Mouse (Mus musculus): ENCODE data around the gene Timmdc1. TPM values are rescaled to one million over a fixed set of nuclear protein-coding genes. Genes with fewer than 3 reads are reported as not detected.

The Timmdc1 gene
- total RNA-seq (2021) = 10 to 100 TPM; 60.4 to 66.1 TPM
- 22.2 and 27.0 TPM in 2 replicates for polyA plus RNA-seq (2012; rRNA removed)
- long read RNA-seq, transcript Timmdc1-201 (7 exons, 1,573 nt) = major isoform, 13 of 15 reads
- long read RNA-seq, partial matches to known transcripts = 0 of 15 reads
- long read RNA-seq, other reads (novel, unspliced or antisense) = 2 of 15 reads

DNA sequence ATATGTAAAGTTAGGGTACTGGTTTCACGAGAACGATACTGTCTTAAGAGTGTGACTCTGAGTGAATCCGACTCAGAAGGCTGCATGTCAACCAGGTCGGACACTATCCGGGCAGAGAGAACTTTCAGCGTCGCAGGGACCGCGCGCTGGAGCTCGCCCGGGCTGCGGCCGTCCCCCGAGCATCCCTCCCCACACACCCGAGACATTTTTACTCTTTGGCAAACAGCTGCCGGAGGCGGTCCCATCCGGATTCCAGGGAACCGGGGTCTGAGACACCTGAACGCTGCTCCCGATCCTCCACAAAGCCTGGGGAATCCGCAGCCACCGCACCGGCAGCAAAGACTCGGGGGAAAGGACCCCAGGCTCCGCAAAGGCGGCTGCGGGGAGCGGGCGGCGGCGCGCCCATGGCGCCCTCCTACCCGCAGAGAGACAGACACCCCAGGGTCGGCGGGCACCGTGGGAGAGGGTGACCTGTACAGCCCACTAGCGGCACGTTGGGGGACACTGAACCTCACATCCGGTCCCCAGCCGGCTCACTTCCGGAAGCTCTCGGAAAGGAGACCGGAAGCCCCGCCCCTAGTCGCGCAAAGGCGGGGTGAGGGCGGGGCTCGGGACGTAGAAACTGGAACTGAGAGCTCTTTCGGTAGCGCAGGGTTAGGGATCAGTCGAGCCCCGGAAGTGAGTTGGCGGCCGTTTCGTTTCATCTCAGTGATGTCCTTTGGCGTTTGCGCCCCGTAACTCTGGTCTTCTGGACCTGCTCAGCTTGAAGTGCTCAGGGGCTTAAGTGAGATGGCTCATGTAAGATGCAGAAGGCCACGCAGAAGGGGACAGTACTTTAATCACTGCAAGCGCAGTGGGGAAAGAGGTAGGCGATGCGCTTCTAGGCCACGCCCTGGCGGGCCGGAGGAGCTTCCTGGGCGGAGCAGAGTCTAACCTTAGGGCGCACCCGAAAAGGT is at the start of gene Timmdc1:
TSS of gene Timmdc1 (minus strand) at position 535 of the 956 bp plus-strand sequence.
- peak within 1 kb of the TSS; percentile 76 for H3K4me3 ChIP-seq
- no peaks in the 10 kb centered on the region for H3K79me2 ChIP-seq (replicated peaks; ENCODE audit: control insufficient read depth, insufficient read depth, low read length)
- intact Hi-C loops (cut with DNase I) = loop anchor here (5.0 kb wide), 2 partner anchors 40 to 175 kb away; partner anchors contain the start of genes Cox17 and Gm21987
- peak; percentile 96 to 98 for DNase-seq
- H3K36me3 ChIP-seq (ENCODE audit: control insufficient read depth, insufficient read depth, low read length) = peaks cover 2% of the 10 kb centered on the region; the same call in 1 of the 2 replicates
- peak within 1 kb of the TSS; percentile 93 for H3K27ac ChIP-seq
- TF ChIP-seq CTCF (IDR thresholded peaks at IDR 0.05) (peak; percentile 45), EP300 (IDR thresholded peaks at IDR 0.05; ENCODE audit: insufficient read depth, low read depth, low read length) (peak; percentile 59; the same call in 1 of the 2 replicates), POLR2A (IDR thresholded peaks at IDR 0.05; ENCODE audit: insufficient read depth, low read depth, low read length) (peak; percentile 97)
- peaks cover 2% of the 10 kb centered on the region for H3K4me1 ChIP-seq (ENCODE audit: control insufficient read depth, insufficient read depth, low read length)
- H3K9ac ChIP-seq (ENCODE audit: low read depth, low read length) = peak within 1 kb of the TSS; percentile 90
- WGBS = under 1% methylated on average over 73 of the region's 73 CpGs
- no peaks in the 10 kb centered on the region for H3K27me3 ChIP-seq (ENCODE audit: control insufficient read depth, insufficient read depth, low read length)

DNA sequence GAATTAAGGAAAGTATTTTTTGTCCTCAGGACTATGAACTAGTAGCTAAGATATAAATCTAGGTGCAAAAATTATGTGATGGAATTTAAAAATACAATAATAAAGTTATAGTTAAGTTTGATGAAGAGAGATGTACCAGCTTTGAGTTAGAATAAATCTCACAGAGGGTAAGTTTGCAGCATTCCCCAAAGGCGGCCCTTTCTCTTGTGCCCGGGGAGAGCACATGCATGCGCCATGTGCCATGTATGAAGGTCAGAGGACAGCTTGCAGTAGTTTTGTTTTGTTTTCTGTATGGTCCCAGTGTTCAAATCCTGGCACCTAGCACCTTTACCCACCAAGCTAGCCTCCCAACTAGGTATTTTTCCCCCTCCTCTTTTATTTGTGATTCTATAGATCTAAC is 49.0 kb upstream of the Timmdc1 start:
- Histone ChIP-seq H3K9ac (ENCODE audit: low read depth, low read length) (no peak overlapping the region), H3K27ac (no peak overlapping the region), H3K79me2 (replicated peaks; ENCODE audit: control insufficient read depth, insufficient read depth, low read length) (no peaks in the 10 kb centered on the region; the same call in 1 of the 2 replicates), H3K4me1 (ENCODE audit: control insufficient read depth, insufficient read depth, low read length) (no peaks in the 10 kb centered on the region), H3K27me3 (ENCODE audit: control insufficient read depth, insufficient read depth, low read length) (no peaks in the 10 kb centered on the region), H3K4me3 (no peak overlapping the region), H3K36me3 (ENCODE audit: control insufficient read depth, insufficient read depth, low read length) (no peaks in the 10 kb centered on the region; the same call in 1 of the 2 replicates)
- intact Hi-C loops (cut with DNase I) = no loop called here
- TF ChIP-seq EP300 (IDR thresholded peaks at IDR 0.05; ENCODE audit: insufficient read depth, low read depth, low read length) (no peak), CTCF (IDR thresholded peaks at IDR 0.05) (no peak), POLR2A (IDR thresholded peaks at IDR 0.05; ENCODE audit: insufficient read depth, low read depth, low read length) (no peak)
- WGBS = 98% methylated on average over 3 of the region's 3 CpGs
- no peak for DNase-seq

DNA sequence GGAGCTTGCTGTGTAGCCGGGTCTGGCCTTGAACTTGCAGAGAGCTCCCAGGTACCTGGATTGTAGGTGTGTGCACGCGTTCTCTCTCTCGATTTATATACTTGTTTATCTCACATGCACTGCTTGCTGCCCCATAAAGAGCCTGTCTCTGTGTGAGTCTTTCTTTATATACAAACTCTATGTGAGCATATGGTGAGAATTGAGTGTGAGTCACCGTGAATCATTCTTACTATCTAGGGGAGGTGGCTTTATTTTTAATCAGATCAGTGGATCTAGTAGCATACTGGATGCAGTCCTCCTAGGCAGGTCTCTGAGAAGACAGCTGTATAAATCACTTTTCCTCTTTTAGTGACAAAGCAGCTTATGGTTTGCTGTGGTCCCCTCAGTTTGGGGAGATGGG is 45.7 kb upstream of the Timmdc1 start:
- Histone ChIP-seq H3K4me1 (ENCODE audit: control insufficient read depth, insufficient read depth, low read length) (no peaks in the 10 kb centered on the region), H3K36me3 (ENCODE audit: control insufficient read depth, insufficient read depth, low read length) (peaks cover 4% of the 10 kb centered on the region), H3K9ac (ENCODE audit: low read depth, low read length) (no peak overlapping the region), H3K4me3 (no peak overlapping the region), H3K79me2 (replicated peaks; ENCODE audit: control insufficient read depth, insufficient read depth, low read length) (peaks cover 2% of the 10 kb centered on the region; the same call in 1 of the 2 replicates), H3K27me3 (ENCODE audit: control insufficient read depth, insufficient read depth, low read length) (no peaks in the 10 kb centered on the region), H3K27ac (no peak overlapping the region)
- TF ChIP-seq CTCF (IDR thresholded peaks at IDR 0.05) = no peak
- no peak for TF ChIP-seq POLR2A (IDR thresholded peaks at IDR 0.05; ENCODE audit: insufficient read depth, low read depth, low read length)
- TF ChIP-seq EP300 (IDR thresholded peaks at IDR 0.05; ENCODE audit: insufficient read depth, low read depth, low read length) = no peak
- 91% methylated on average over 5 of the region's 5 CpGs for WGBS
- no peak for DNase-seq
- intact Hi-C loops (cut with DNase I) = no loop called here

DNA sequence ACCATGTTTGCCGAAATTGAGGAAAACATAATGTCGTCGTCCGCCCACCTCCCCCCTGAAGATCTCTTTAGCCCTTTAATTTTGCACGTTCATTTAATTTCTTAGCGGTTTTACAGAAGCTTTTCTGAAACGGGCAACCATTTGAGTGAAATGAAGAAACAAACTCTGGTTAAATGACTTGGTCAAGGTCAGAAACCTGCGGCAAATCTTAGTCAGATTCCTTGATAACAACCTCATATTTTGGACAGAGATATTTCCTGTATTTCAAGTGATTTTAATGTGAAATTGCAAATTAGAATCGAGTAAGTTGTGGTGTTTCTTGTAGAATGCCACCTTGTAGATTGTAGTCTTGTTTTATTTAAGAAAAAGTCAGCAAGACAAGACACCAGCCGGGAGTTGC is 41.1 kb upstream of the Timmdc1 start:
- 13% methylated on average over 10 of the region's 10 CpGs for WGBS
- TF ChIP-seq POLR2A (IDR thresholded peaks at IDR 0.05; ENCODE audit: insufficient read depth, low read depth, low read length) = no peak
- TF ChIP-seq EP300 (IDR thresholded peaks at IDR 0.05; ENCODE audit: insufficient read depth, low read depth, low read length) = no peak
- TF ChIP-seq CTCF (IDR thresholded peaks at IDR 0.05) = no peak
- H3K9ac ChIP-seq (ENCODE audit: low read depth, low read length) = no peak overlapping the region
- no peak overlapping the region; the same call in 1 of the 2 replicates for H3K27ac ChIP-seq
- peak overlapping the region; percentile 82 for H3K4me3 ChIP-seq
- no peaks in the 10 kb centered on the region for H3K4me1 ChIP-seq (ENCODE audit: control insufficient read depth, insufficient read depth, low read length)
- no peak for DNase-seq
- H3K36me3 ChIP-seq (ENCODE audit: control insufficient read depth, insufficient read depth, low read length) = peaks cover 4% of the 10 kb centered on the region
- intact Hi-C loops (cut with DNase I) = loop anchor here (2.0 to 5.0 kb wide), 2 partner anchors 25 to 41 kb away; partner anchors contain the start of gene Timmdc1
- no peaks in the 10 kb centered on the region for H3K27me3 ChIP-seq (ENCODE audit: control insufficient read depth, insufficient read depth, low read length)
- H3K79me2 ChIP-seq (replicated peaks; ENCODE audit: control insufficient read depth, insufficient read depth, low read length) = peaks cover 2% of the 10 kb centered on the region; the same call in 1 of the 2 replicates

DNA sequence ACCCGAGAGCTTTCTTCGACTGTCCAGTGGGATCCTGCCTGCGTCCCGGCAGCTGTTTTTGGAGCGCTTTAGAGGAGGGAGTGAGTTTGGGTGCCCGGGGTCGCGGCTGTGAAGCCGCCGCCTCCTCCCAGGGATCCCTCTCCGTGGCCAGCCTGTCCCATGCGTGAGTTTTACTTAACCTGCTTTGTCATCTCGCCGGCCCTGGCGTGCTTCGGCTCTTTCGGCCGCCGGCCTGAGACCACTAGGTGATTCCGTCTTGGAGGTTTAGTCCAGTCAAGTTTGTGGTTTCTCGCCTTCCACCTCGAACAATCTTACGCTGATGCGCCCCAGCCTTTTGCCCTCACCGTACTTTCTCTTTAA is 40.5 kb upstream of the Timmdc1 start:
- peaks cover 4% of the 10 kb centered on the region for H3K36me3 ChIP-seq (ENCODE audit: control insufficient read depth, insufficient read depth, low read length)
- H3K79me2 ChIP-seq (replicated peaks; ENCODE audit: control insufficient read depth, insufficient read depth, low read length) = peaks cover 2% of the 10 kb centered on the region; the same call in 1 of the 2 replicates
- TF ChIP-seq CTCF (IDR thresholded peaks at IDR 0.05) (no peak), EP300 (IDR thresholded peaks at IDR 0.05; ENCODE audit: insufficient read depth, low read depth, low read length) (no peak), POLR2A (IDR thresholded peaks at IDR 0.05; ENCODE audit: insufficient read depth, low read depth, low read length) (no peak)
- H3K27ac ChIP-seq = peak overlapping the region; percentile 79
- peak overlapping the region; percentile 86 for H3K9ac ChIP-seq (ENCODE audit: low read depth, low read length)
- peak overlapping the region; percentile 82 for H3K4me3 ChIP-seq
- H3K4me1 ChIP-seq (ENCODE audit: control insufficient read depth, insufficient read depth, low read length) = no peaks in the 10 kb centered on the region
- no peak for DNase-seq
- intact Hi-C loops (cut with DNase I) = loop anchor here (2.0 to 5.0 kb wide), 2 partner anchors 26 to 41 kb away; partner anchors contain the start of gene Timmdc1
- no peaks in the 10 kb centered on the region for H3K27me3 ChIP-seq (ENCODE audit: control insufficient read depth, insufficient read depth, low read length)
- WGBS = under 1% methylated on average over 25 of the region's 25 CpGs
